Mouse (Mus musculus): Measurements from ENCODE around the gene Oxgr1. TPM values are rescaled to one million over a fixed set of nuclear protein-coding genes. Genes with fewer than 3 reads are reported as not detected.
A peak's percentile ranks its signal among the peaks of the same experiment; 100 is the strongest.
"Not testable (repeated sequence)": the region's sequence is repeated elsewhere in the genome, so short reads cannot be mapped to it uniquely, and the experiment has no call there.

Oxgr1 gene
- total RNA-seq (2021) = under 1 TPM in 1 of 2 experiments, not detected in 1; 0.10 TPM

GRCm38 (mm10) chr14:120042187-120042820, at the start of gene Oxgr1:
Gene Oxgr1, minus strand, starts transcription at chr14:120042435.
- DNase-seq = no peak

DNA sequence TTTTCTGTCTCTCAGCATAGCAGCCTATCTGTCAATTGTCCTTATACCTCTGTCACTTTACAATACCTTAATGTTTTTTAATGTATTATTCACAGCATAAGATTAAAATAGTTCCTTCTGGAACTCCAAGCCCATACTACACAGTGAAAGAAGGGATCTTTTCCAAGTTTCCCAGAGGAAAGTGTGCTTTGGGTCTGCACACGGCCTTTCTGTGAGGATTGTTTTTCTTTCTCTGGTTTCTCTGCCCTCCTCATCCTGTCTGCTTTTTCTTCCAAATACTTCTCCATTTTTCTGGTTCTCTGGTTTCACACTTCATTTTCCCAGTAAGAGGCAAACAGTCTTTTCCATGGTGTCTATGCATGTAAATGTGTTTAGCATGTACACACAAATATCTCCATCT, 48.2 kb upstream of the Oxgr1 start:
- DNase-seq = no peak

DNA sequence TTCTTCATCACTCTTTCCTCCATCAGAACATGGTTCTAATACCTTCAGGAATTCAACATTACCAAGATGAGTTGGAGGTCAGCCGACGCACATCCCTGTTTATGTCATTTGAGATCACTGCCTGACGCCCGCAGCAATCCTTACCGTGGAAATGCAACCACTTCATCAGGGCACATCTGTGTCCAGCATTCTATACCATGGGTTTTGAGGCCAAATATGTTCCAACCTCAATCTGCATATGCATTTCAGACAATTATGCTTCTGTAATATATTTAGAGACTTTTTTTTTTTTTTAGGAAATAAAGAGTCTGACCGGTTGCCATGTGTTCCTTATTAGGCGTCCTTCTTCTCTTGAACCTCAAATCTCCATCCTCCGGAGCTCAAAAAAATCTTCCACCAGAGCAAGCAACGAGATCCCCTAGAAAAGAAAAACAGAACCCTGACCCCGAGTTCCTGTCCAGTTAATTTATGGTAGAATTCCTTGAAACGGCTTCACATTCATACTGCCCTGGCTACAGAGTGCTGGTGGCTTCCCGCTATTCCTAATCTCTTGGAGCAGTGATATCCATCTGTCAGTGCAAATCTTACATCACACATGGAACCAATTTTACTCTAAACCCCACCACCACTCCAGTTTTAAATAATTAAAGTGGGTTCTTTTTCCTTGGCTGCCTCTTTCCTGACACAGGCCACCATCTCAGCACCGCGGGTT, 47.6 kb upstream of the Oxgr1 start:
- no peak for DNase-seq

DNA sequence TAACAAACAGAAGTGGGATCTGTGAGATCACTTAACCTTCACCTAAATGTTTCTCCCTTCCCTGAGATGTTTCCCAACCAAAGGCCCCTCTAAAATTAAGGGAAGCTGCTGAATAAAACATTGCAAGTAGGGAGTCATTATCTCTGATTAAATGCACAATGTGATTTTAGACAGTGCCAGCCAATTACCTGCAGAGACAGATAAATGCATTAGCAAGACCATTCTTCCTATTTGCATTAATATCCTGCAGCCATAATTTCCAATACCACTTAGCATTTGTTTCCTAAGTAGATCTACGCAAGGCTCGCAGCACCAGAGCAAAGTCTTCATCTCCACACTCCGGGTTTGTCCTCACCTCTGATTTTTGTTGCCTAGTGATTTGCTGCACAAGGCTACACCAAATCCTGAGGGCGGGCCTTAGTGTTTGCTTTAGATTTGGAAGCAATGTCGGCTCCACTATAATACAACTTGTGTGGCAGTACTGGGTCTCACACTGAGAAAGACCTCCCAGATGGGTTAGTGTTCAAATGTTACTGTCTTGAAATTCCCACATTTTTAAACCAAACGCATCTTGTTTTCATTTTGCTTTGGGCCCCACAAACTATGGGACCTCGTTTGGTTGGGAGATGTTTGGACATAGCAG, 46.9 kb upstream of the Oxgr1 start:
- DNase-seq = no peak

DNA sequence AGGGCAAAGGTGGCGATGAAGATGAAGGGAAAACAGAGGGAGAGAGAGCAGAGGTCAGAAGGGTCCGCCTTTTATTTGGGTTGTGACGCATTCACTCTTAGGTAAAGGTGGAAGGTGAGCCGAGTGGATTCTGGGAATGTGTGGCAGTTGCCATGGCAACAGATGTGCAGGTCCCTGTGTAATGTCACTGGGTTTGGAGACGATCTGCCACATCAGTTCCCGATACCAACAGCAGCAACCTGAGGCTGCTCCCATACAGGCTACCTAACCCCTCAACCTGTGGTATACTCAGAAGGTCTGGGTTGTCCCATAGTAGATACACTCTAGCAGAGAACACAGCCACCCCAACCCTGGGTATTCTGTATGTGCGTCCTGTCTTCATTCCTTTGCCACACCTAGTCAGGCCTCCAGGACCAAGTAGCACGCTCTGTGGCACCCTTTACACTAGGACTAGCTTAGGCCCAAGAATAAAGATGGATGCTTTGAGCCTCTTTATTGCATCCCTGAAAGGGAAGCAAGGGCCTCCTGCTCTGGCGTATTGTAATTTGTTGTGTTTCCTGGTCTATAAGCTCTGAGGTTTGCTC, 41.9 kb upstream of the Oxgr1 start:
- no peak for DNase-seq

DNA sequence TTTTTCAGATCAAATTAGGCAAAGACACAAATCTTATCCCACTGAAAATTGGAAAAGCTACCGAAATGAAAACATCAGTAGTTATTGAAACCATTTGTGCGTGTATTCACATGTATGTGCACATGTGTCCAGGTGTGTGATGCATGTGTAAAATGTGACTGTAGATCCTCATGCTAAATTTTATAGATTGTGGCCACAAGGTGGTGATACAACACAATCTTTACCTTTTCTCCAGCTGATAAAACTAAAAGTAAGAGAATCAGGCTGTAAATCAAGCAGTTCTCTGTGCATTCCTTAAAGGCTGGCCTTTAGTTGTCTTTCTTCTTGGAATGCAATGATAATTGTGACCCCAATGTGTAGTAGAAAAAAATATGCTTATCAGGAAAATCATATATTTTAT, 34.0 kb upstream of the Oxgr1 start:
- no peak for DNase-seq

GRCm38 (mm10) chr14:120075746-120076145, 33.5 kb upstream of the Oxgr1 start:
- DNase-seq = no peak

- no peak for DNase-seq
Measured at GRCm38 (mm10) chr14:120074231-120074630, 32.0 kb upstream of the Oxgr1 start.

- DNase-seq = peak; percentile 57 to 72
Measured at GRCm38 (mm10) chr14:120061096-120061495, 18.9 kb upstream of the Oxgr1 start.

GRCm38 (mm10) chr14:120033454-120033853, 8.8 kb downstream of the Oxgr1 start:
- no peak for DNase-seq

GRCm38 (mm10) chr14:120019948-120020347, 22.3 kb downstream of the Oxgr1 start:
- DNase-seq = no peak

DNA sequence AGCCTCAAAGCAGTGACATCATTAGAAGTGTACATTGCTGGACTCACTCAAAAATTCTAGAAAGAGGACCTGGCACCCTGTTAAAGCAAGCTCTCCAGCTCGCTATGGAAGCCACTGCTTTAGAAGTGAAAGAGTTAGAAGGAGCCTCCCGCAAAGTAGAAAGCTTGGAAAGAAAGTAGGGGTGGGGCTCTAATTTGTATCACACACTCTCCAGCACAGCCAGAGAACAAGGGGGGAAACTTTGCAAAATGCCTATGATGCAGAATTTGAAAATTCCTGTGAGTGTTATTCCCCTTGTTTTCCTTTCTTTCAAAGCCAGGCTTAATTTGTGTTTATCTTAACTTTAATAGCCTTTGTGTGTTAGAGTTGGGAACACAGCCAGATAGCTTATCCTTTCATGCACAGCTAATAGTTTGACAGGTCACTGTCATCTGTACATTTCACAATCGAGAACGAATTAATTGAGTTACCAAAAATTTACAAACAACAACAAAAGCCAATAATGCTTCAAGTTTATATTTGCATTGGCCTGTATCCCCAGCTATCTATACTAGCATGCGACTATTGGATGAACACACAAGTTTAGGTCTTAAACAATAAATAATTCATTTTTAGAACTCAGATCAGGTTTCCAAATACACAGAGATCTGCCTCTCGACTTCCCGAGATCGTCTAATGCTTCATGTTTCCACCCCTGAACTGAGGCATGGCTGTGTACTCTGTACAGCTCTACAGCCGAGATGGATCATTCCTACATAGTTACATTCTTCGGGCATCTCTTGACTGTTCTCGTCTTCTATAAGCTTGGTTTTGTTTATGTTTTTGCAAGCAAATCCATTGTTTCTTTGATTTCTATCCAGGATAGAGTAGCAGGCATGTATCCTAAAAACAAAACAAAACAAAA, 32.0 kb downstream of the Oxgr1 start:
- DNase-seq = no peak

- no peak for DNase-seq
Measured at GRCm38 (mm10) chr14:120005153-120005552, 37.1 kb downstream of the Oxgr1 start.

- no peak for DNase-seq
Measured at GRCm38 (mm10) chr14:120003661-120004060, 38.6 kb downstream of the Oxgr1 start.

GRCm38 (mm10) chr14:120002673-120003072, 39.6 kb downstream of the Oxgr1 start:
- DNase-seq = peak in 1 of 2 experiments; percentile 42

- DNase-seq = no peak
Measured at GRCm38 (mm10) chr14:119989651-119990050, 52.6 kb downstream of the Oxgr1 start.

GRCm38 (mm10) chr14:119988937-119989645, 53.1 kb downstream of the Oxgr1 start:
- no peak for DNase-seq

DNA sequence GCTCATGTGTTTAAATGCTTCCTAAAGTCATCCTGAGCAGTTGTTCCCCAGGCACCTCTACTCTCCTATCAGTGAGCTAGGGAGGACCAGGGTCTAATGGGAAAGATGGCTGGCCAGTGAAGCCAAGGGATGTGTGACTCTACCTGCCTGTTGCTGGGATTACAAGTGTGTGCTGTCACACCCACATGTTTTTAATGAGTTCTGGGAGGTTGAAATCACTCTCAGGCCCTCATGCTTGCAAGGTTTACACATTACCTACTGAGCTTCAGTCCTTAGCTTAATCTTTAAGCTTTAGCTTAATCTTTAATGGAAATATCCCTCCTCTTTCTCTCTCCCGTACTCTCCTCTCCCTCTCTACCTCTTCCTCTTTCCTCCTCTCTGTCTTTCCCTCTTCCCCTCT, 55.0 kb downstream of the Oxgr1 start:
- no peak for DNase-seq

DNA sequence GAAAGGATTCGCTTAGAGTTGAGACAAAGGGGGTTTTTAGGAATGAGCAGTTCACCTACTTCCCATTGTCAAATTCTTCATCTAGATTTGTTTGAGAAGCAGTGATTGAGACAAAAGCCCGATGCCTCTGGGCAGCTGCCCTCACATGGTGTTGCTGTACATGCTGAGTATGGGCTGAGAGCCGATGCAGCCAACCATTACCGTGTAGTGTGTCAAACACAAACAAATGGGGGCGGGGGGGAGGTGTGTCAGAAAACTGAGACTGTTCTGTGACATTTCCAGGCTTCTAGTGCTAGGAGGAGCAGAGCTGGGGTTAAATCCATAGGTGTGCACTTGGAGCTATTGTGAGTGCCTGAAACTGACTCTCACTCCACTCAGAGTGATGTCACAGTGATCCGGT, 55.5 kb downstream of the Oxgr1 start:
- no peak for DNase-seq

DNA sequence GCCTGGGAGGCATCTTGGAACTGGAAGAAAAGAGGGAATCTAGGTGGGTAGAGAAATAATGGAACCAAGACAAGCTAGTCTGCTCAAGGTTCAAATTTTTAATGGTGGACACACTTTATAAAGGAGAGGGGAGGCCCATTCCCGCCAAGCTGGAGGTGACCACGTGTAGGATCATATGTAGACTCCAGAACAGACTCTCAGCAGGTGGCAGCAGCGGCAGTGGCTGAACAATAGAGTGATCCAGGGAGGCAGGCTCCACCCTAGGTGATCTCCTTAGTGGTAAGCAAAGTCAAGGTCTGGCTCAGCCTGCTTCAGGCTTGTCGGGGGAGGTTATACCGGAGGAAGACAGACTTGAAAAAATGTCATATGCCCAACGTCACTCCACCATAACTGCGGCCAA, 55.9 kb downstream of the Oxgr1 start:
- not testable (repeated sequence) for DNase-seq

DNA sequence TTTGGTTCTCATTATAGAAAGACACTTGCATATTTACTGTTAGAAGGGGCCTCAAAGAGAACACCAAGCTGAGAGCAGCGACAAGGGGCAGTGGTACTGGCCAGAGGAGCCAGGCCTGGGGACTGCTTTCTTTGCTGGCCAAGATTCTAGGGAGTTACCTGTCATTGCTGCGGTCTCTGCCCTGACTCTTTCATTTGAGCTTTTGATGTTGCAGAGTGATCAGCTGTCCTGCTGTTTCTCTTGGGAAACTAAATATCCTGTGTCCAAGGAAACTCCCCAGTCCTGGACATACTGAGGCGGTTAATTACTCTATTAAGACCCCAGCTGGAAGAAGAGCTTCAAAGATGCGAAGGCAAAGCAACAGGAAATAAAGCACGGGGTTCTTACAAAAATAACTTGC, 60.9 kb downstream of the Oxgr1 start:
- DNase-seq = no peak

Data from layer of hippocampus, postnatal 36 days (tissue).